Mouse (Mus musculus): Measurements from ENCODE around the gene Gm8104.
"Not testable (repeated sequence)": the region's sequence is repeated elsewhere in the genome, so short reads cannot be mapped to it uniquely, and the experiment has no call there.

Gene Gm8104

DNA sequence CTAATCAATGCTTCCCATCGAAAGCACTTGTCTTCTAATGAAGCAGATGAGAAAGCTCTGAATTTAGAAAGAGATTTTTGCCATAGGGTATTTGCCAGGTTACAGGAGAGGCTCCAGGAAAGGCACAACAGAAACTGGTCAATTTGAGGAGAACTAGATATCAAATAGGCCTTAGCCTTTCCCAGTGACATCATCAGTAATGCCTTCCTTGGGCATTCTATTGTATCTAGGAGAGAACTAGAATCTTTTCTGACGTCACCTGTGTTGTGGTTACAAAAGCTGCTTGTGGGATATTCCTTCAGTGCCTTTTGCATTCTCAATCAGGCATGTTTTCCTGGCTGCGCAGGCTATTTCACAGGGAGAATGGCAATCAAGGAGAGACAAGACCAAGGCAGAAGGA is at the start of gene Gm8104:
Gene Gm8104 (plus strand): TSS at position 301 of the 400 bp plus-strand sequence.
- not testable (repeated sequence) for DNase-seq (ENCODE audit: low read depth, low spot score)

DNA sequence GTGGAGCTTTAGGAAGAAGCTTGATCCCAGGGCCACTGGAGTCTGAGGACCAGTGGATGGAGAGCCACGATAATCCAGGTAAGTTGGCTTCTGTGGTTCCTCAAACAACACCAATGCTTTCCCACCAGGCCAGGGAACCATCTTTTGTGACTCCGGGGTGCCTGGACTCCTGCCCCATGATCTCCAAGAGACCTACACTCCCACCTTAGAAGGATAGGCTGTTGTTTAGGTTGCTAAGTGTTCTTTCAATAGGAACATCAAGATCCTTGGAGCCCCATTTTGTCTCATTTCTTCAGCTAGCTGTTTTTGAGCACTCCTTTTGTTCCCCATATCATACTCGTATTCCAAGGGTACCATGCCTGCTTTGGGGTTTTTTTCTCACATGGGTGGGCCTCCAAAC is 42.3 kb upstream of the Gm8104 start:
- DNase-seq (ENCODE audit: low read depth, low spot score) = not testable (repeated sequence)

DNA sequence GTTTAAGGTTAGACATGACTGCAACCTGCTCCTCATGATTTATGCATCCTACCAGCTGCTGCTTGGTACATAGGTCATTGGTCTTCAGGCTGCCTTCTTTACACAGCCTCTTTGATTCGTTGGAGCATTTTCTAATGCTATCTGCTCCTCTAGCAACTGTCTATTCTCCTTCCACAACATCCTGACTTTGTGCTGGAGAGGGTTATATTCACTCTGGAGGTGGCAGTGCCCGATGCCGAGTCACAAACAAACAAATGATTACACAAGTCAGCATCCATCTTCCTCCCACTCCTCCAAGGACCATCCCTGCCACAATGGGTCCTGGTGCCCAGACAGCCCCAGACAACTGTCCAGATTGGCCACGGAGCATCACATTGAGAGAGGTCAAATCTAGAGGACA is 40.2 kb upstream of the Gm8104 start:
- not testable (repeated sequence) for DNase-seq (ENCODE audit: low read depth, low spot score)

DNA sequence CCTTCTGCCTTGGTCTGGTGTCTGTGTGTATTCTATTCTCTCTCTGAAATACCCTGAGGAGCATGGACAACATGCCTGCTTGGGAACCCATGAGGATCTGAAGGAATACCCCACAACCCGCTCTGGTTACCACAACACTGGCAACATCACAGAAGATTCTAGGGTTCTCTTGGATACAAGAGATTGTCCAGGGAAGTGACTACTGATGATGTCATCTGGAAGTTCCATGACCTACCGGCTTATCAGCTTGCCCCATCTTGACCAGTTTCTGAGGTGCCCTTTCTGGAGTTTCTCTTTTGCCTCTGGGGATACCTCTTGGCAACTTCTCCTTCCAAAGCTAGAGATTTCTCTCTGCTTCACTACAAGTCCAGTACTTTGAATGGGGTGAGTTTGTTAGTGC is 23.9 kb upstream of the Gm8104 start, which contains the start of gene Gm8094:
Gene Gm8094 (minus strand): TSS at position 101 of the 400 bp plus-strand sequence.
- not testable (repeated sequence) for DNase-seq (ENCODE audit: low read depth, low spot score)

DNA sequence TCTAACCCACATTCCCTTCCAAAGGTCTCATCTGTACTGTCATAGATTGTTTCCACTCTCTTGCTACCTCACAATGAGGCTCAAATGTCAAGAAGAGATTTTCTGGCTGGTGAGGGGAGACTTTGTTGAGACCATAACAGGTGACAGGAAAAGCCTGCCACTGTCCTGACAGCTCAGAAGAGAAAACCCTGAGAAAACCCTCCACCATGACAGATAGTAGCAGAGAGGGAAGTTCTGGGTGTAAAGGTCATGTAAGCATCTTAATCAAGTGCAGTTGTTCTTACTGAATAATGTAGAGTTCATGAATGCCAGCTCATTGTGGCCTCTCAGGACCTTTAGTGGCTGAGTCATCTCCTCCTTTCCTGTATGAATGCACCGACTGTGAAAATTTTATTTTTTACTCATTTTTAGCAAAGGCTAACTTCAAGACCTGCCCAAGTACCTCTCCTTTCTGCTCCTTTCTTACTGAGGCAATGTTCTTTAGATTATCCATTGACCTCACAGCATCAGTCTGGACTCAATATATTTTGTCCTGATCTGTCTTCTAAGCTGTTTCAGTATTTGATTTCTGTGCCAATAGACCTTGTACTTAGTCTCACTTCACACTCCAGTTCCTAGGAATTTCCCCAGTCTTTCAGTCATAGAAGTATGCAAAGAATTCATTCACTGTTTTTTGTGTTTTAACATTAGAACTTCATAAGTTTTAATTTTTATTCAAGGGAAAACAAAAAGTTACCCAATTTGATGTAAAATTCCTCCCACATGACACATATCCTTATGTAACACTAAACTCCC is 15.3 kb upstream of the Gm8104 start:
- DNase-seq (ENCODE audit: low read depth, low spot score) = not testable (repeated sequence)

DNA sequence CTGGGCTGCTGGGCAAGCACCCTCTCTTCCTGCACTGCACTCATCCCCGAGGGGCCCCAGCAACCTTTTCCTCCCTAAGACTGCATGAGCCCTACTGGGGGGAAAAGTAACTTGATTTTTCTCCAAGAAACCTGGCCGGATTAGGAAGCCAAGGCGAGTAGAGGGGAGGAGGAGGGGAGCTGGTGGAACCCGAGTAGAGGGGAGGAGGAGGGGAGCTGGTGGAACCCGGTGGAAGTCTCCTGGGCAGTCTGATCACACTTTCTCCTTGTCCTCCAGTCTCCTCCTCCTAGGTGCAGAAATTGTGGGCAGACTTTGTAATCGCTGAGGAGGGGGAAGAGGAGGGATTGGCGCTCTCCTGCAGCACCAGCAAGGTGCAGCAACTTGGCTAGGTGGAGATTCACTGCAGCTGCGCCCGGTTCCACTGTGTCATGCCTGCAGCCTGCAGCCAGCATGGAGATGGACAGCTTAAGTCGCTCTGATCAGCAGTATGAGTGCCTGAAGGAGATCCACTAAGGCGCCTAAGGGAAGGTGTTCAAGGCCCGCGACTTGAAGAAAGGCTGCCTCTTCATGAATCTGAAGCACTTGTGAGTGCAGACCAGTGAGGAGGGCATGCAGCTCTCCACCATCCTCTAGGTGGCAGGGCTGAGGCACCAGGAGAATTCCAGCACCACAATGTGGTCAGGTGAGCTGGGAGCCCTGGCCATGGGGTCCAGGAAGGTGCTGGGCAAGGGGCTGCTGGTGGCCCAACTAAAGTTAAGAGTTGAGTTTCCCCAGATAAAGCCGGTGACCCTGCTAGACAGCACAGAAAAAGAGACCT is 11.1 kb upstream of the Gm8104 start:
- not testable (repeated sequence) for DNase-seq (ENCODE audit: low read depth, low spot score)

DNA sequence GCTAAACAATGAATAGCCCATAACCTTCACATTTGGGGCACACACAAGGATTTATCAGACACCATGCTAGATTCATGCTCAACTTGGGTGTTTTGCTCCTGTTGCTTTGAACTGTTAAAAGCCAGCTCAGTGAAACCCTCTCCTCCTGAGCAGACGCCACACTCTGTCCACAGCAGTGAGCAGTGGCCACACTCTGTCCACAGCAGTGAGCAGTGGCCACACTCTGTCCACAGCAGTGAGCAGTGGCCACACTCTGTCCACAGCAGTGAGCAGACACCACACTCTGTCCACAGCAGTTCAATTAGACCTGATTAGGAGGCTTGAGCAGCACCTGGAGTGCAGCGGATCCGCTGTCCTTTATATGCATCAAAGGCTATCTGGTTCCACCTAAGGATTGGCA is 19.3 kb downstream of the Gm8104 start:
- not testable (repeated sequence) for DNase-seq (ENCODE audit: low read depth, low spot score)

DNA sequence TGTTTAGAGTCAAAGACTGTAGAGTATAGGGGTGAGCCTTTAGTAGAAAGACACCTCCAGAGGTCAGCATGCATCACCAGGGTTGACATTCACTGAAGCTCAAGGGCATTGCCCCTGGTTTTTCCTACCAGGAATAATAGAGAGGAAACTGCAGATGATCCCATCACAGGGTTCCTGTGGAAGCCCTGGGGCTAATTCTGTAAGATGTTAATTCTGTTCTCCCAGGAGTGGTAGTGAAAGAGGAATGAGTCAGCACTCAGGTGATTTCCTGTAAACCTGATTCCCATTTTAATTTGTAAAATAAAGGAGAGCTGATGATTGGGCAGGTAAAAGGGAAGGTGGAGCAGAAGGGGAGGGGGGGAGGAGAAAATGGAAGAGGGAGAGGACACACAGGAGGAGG is 25.9 kb downstream of the Gm8104 start:
- not testable (repeated sequence) for DNase-seq (ENCODE audit: low read depth, low spot score)

All from WW6 (cell line).